Mouse (Mus musculus) liver, embryonic 15.5 days (tissue): ENCODE data around the gene Cand1. TPM values are rescaled to one million over a fixed set of nuclear protein-coding genes. Genes with fewer than 3 reads are reported as not detected.

Source experiments
- ATAC-seq: fragments of 200-750 bp; cut with Nextera tagmentation; 2 replicates; pipeline ENCODE4 v1.8.0; 2017; ENCODE audit warnings: moderate number of reproducible peaks, mild to moderate bottlenecking, moderate library complexity; ENCODE audit not compliant: insufficient read depth
- H3K27ac ChIP-seq: fragments of 300-500 bp; sonication (generic); replicated peaks from 2 replicates; pipeline ENCODE4 v1.5.1; 2015; ENCODE audit warnings: mild to moderate bottlenecking, inconsistent platforms
- H3K27me3 ChIP-seq: fragments of 300-500 bp; sonication (generic); 2 replicates; pipeline ENCODE4 v1.6.1; 2015; ENCODE audit warnings: mild to moderate bottlenecking, inconsistent platforms
- H3K36me3 ChIP-seq: fragments of 300-500 bp; sonication (generic); replicated peaks from 2 replicates; pipeline ENCODE4 v1.6.1; 2015; ENCODE audit warnings: moderate library complexity, mild to moderate bottlenecking, inconsistent platforms
- H3K4me1 ChIP-seq: fragments of 300-500 bp; sonication (generic); replicated peaks from 2 replicates; pipeline ENCODE4 v1.6.1; 2015; ENCODE audit warnings: inconsistent platforms
- H3K4me2 ChIP-seq: fragments of 300-500 bp; sonication (generic); 2 replicates; pipeline ENCODE4 v1.6.1; 2015; ENCODE audit warnings: moderate library complexity, mild to moderate bottlenecking, inconsistent platforms
- H3K4me3 ChIP-seq: fragments of 300-500 bp; sonication (generic); replicated peaks from 2 replicates; pipeline ENCODE4 v1.5.1; 2015; ENCODE audit warnings: mild to moderate bottlenecking, inconsistent platforms
- H3K9ac ChIP-seq: fragments of 300-500 bp; sonication (generic); 2 replicates; pipeline ENCODE4 v1.6.1; 2015; ENCODE audit warnings: moderate library complexity, mild to moderate bottlenecking, inconsistent platforms
- H3K9me3 ChIP-seq: fragments of 300-500 bp; sonication (generic); replicated peaks from 2 replicates; pipeline ENCODE4 v1.6.1; 2016; ENCODE audit warnings: inconsistent platforms
- WGBS: fragments of 180-500 bp; shearing (Covaris S2); methylation state at CpG from one replicate; pipeline ENCODE4 v1.1.7; 2015; ENCODE audit warnings: mixed read lengths; ENCODE audit not compliant: insufficient replicate concordance; 5-methylcytosine and 5-hydroxymethylcytosine counted together
- polyA plus RNA-seq: library from polyadenylated mRNA; unstranded; fragments of >200 nt; fragmentation: Nextera tagmentation; extraction: Ambion mirVana; gene quantifications from 2 replicates; pipeline ENCODE4 v1.2.1, GENCODE M21; 2015

Gene Cand1
- polyA plus RNA-seq, 1 experiment from 2014 or later = 14.7 TPM

GRCm38 (mm10) chr10:119211251-119211650 lies 28.6 kb downstream of the Cand1 start:
- Histone ChIP-seq H3K27me3 (no peaks in the 10 kb centered on the region), H3K9me3 (no peaks in the 10 kb centered on the region), H3K27ac (no peak overlapping the region), H3K4me3 (no peak overlapping the region), H3K4me2 (no peak overlapping the region), H3K36me3 (peaks cover 85% of the 10 kb centered on the region), H3K4me1 (no peaks in the 10 kb centered on the region), H3K9ac (no peak overlapping the region)
- ATAC-seq = no peak
- 86% methylated on average over 11 of the region's 11 CpGs for WGBS

GRCm38 (mm10) chr10:119206309-119206932 lies 33.4 kb downstream of the Cand1 start:
- Histone ChIP-seq H3K27ac (no peak overlapping the region), H3K27me3 (no peaks in the 10 kb centered on the region), H3K36me3 (peaks cover 91% of the 10 kb centered on the region), H3K4me2 (no peak overlapping the region), H3K4me3 (no peak overlapping the region), H3K9ac (no peak overlapping the region), H3K4me1 (no peaks in the 10 kb centered on the region), H3K9me3 (no peaks in the 10 kb centered on the region)
- 76% methylated on average over 8 of the region's 8 CpGs for WGBS
- no peak for ATAC-seq

- Histone ChIP-seq H3K9me3 (no peaks in the 10 kb centered on the region), H3K27me3 (no peaks in the 10 kb centered on the region), H3K4me2 (no peak overlapping the region), H3K4me1 (no peaks in the 10 kb centered on the region), H3K4me3 (no peak overlapping the region), H3K9ac (no peak overlapping the region), H3K36me3 (peaks cover 87% of the 10 kb centered on the region), H3K27ac (no peak overlapping the region)
- WGBS = 72% methylated on average over 5 of the region's 5 CpGs
- ATAC-seq = no peak
Observed at GRCm38 (mm10) chr10:119205229-119205628, 34.6 kb downstream of the Cand1 start.

- H3K36me3 ChIP-seq = peaks cover 81% of the 10 kb centered on the region
- no peak overlapping the region for H3K4me3 ChIP-seq
- no peak overlapping the region for H3K27ac ChIP-seq
- H3K9me3 ChIP-seq = no peaks in the 10 kb centered on the region
- ATAC-seq = no peak
- WGBS = 51% methylated on average over 12 of the region's 12 CpGs
- H3K9ac ChIP-seq = no peak overlapping the region
- H3K4me2 ChIP-seq = no peak overlapping the region
- H3K4me1 ChIP-seq = no peaks in the 10 kb centered on the region
- no peaks in the 10 kb centered on the region for H3K27me3 ChIP-seq
Observed at GRCm38 (mm10) chr10:119204334-119204946, 35.4 kb downstream of the Cand1 start.

GRCm38 (mm10) chr10:119199864-119200263 lies 40.0 kb downstream of the Cand1 start:
- Histone ChIP-seq H3K9me3 (no peaks in the 10 kb centered on the region), H3K4me3 (no peak overlapping the region), H3K9ac (no peak overlapping the region), H3K27ac (no peak overlapping the region), H3K36me3 (peaks cover 39% of the 10 kb centered on the region), H3K27me3 (no peaks in the 10 kb centered on the region), H3K4me2 (no peak overlapping the region), H3K4me1 (no peaks in the 10 kb centered on the region)
- no peak for ATAC-seq
- WGBS = 77% methylated on average over 5 of the region's 5 CpGs

GRCm38 (mm10) chr10:119198186-119198880 lies 41.5 kb downstream of the Cand1 start:
- H3K4me1 ChIP-seq = no peaks in the 10 kb centered on the region
- no peak for ATAC-seq
- 72% methylated on average over 9 of the region's 9 CpGs for WGBS

GRCm38 (mm10) chr10:119197621-119198150 lies 42.2 kb downstream of the Cand1 start:
- peaks cover 4% of the 10 kb centered on the region for H3K4me1 ChIP-seq
- no peak overlapping the region for H3K9ac ChIP-seq
- no peak for ATAC-seq
- H3K27me3 ChIP-seq = no peaks in the 10 kb centered on the region
- H3K36me3 ChIP-seq = peaks cover 20% of the 10 kb centered on the region
- no peaks in the 10 kb centered on the region for H3K9me3 ChIP-seq
- H3K4me3 ChIP-seq = no peak overlapping the region
- H3K27ac ChIP-seq = no peak overlapping the region
- WGBS = 83% methylated on average over 13 of the region's 13 CpGs
- H3K4me2 ChIP-seq = no peak overlapping the region

More at GRCm38 (mm10) chr10:119198186-119198880, 41.5 kb downstream of the Cand1 start:
- no peak overlapping the region for H3K9ac ChIP-seq
- no peak overlapping the region for H3K27ac ChIP-seq
- no peak overlapping the region for H3K4me2 ChIP-seq
- H3K27me3 ChIP-seq = no peaks in the 10 kb centered on the region
- H3K36me3 ChIP-seq = peaks cover 27% of the 10 kb centered on the region
- no peaks in the 10 kb centered on the region for H3K9me3 ChIP-seq
- H3K4me3 ChIP-seq = no peak overlapping the region

- WGBS = 14% methylated on average over 8 of the region's 8 CpGs
- Histone ChIP-seq H3K4me1 (peaks cover 7% of the 10 kb centered on the region), H3K4me3 (no peak overlapping the region), H3K36me3 (no peaks in the 10 kb centered on the region), H3K4me2 (no peak overlapping the region; the same call in 1 of the 2 replicates), H3K9ac (no peak overlapping the region), H3K27me3 (no peaks in the 10 kb centered on the region), H3K27ac (no peak overlapping the region), H3K9me3 (no peaks in the 10 kb centered on the region)
- peak; percentile 66 for ATAC-seq
Observed at GRCm38 (mm10) chr10:119192598-119193372, 47.1 kb downstream of the Cand1 start.

- Histone ChIP-seq H3K4me2 (no peak overlapping the region), H3K9me3 (no peaks in the 10 kb centered on the region), H3K36me3 (no peaks in the 10 kb centered on the region), H3K4me1 (peaks cover 4% of the 10 kb centered on the region; the same call in 1 of the 2 replicates), H3K4me3 (no peak overlapping the region), H3K9ac (no peak overlapping the region), H3K27ac (no peak overlapping the region), H3K27me3 (no peaks in the 10 kb centered on the region)
- WGBS = 23% methylated on average over 4 of the region's 4 CpGs
- ATAC-seq = no peak
Observed at GRCm38 (mm10) chr10:119187720-119188119, 52.1 kb downstream of the Cand1 start.

GRCm38 (mm10) chr10:119169656-119170055 lies 70.2 kb downstream of the Cand1 start:
- Histone ChIP-seq H3K9me3 (no peaks in the 10 kb centered on the region), H3K36me3 (no peaks in the 10 kb centered on the region), H3K4me3 (no peak overlapping the region), H3K9ac (no peak overlapping the region), H3K27me3 (no peaks in the 10 kb centered on the region), H3K4me2 (no peak overlapping the region), H3K27ac (no peak overlapping the region), H3K4me1 (no peaks in the 10 kb centered on the region)
- ATAC-seq = no peak
- WGBS = 71% methylated on average over 3 of the region's 3 CpGs

GRCm38 (mm10) chr10:119169237-119169636 lies 70.6 kb downstream of the Cand1 start:
- H3K27me3 ChIP-seq = no peaks in the 10 kb centered on the region
- no peaks in the 10 kb centered on the region for H3K9me3 ChIP-seq
- H3K4me1 ChIP-seq = no peaks in the 10 kb centered on the region
- no peak overlapping the region for H3K4me2 ChIP-seq
- H3K27ac ChIP-seq = no peak overlapping the region
- no peak overlapping the region for H3K9ac ChIP-seq
- WGBS = 72% methylated on average over 13 of the region's 13 CpGs
- H3K4me3 ChIP-seq = no peak overlapping the region
- no peak for ATAC-seq
- H3K36me3 ChIP-seq = no peaks in the 10 kb centered on the region
